Mouse (Mus musculus): ENCODE measurements around the gene Lpp.

The Lpp gene

GRCm38 (mm10) chr16:24880698-24881097, 487.4 kb downstream of the Lpp start:
- no peak for DNase-seq (ENCODE audit: low spot score)

- DNase-seq (ENCODE audit: low spot score), result no peak
Observed at GRCm38 (mm10) chr16:24881981-24882775, 488.9 kb downstream of the Lpp start.

- no peak for DNase-seq (ENCODE audit: low spot score)
Observed at GRCm38 (mm10) chr16:24884017-24884416, 490.7 kb downstream of the Lpp start.

- no peak for DNase-seq (ENCODE audit: low spot score)
Observed at GRCm38 (mm10) chr16:24886346-24886745, 493.0 kb downstream of the Lpp start.

GRCm38 (mm10) chr16:24886943-24887342, 493.6 kb downstream of the Lpp start:
- DNase-seq (ENCODE audit: low spot score), result no peak

GRCm38 (mm10) chr16:24891453-24891852, 498.1 kb downstream of the Lpp start:
- DNase-seq (ENCODE audit: low spot score), result peak; percentile 39

GRCm38 (mm10) chr16:24895160-24895559, 501.9 kb downstream of the Lpp start:
- no peak for DNase-seq (ENCODE audit: low spot score)

- no peak for DNase-seq (ENCODE audit: low spot score)
Observed at GRCm38 (mm10) chr16:24897641-24898040, 504.3 kb downstream of the Lpp start.

- no peak for DNase-seq (ENCODE audit: low spot score)
Observed at GRCm38 (mm10) chr16:24900241-24900796, 507.0 kb downstream of the Lpp start.

GRCm38 (mm10) chr16:24901139-24901859, 508.0 kb downstream of the Lpp start:
- no peak for DNase-seq (ENCODE audit: low spot score)

- DNase-seq (ENCODE audit: low spot score), result no peak
Observed at GRCm38 (mm10) chr16:24902111-24902510, 508.8 kb downstream of the Lpp start.

- DNase-seq (ENCODE audit: low spot score), result peak; percentile 31
Observed at GRCm38 (mm10) chr16:24908926-24909325, 515.6 kb downstream of the Lpp start.

GRCm38 (mm10) chr16:24910321-24910720, 517.0 kb downstream of the Lpp start:
- no peak for DNase-seq (ENCODE audit: low spot score)

GRCm38 (mm10) chr16:24910834-24911233, 517.5 kb downstream of the Lpp start:
- DNase-seq (ENCODE audit: low spot score), result no peak

- DNase-seq (ENCODE audit: low spot score), result no peak
Observed at GRCm38 (mm10) chr16:24912381-24912780, 519.1 kb downstream of the Lpp start.

GRCm38 (mm10) chr16:24913021-24913420, 519.7 kb downstream of the Lpp start:
- no peak for DNase-seq (ENCODE audit: low spot score)

GRCm38 (mm10) chr16:24913641-24914392, 520.5 kb downstream of the Lpp start:
- DNase-seq (ENCODE audit: low spot score), result peak; percentile 26

- peak; percentile 24 for DNase-seq (ENCODE audit: low spot score)
Observed at GRCm38 (mm10) chr16:24914393-24914751, 521.1 kb downstream of the Lpp start.

- DNase-seq (ENCODE audit: low spot score), result no peak
Observed at GRCm38 (mm10) chr16:24915470-24915869, 522.2 kb downstream of the Lpp start.

- no peak for DNase-seq (ENCODE audit: low spot score)
Observed at GRCm38 (mm10) chr16:24919349-24920012, 526.2 kb downstream of the Lpp start.

GRCm38 (mm10) chr16:24930070-24930469, 536.8 kb downstream of the Lpp start:
- DNase-seq (ENCODE audit: low spot score), result no peak

GRCm38 (mm10) chr16:24930621-24931020, 537.3 kb downstream of the Lpp start:
- no peak for DNase-seq (ENCODE audit: low spot score)
